Mouse (Mus musculus): ENCODE results near the gene Atp10a.

Gene Atp10a

GRCm38 (mm10) chr7:58736841-58737547, 81.0 kb downstream of the Atp10a start:
- DNase-seq (ENCODE audit: low spot score in 2 of 2), result no peak

- DNase-seq (ENCODE audit: low spot score in 2 of 2), result no peak
Observed at GRCm38 (mm10) chr7:58740196-58740595, 84.2 kb downstream of the Atp10a start.

DNA sequence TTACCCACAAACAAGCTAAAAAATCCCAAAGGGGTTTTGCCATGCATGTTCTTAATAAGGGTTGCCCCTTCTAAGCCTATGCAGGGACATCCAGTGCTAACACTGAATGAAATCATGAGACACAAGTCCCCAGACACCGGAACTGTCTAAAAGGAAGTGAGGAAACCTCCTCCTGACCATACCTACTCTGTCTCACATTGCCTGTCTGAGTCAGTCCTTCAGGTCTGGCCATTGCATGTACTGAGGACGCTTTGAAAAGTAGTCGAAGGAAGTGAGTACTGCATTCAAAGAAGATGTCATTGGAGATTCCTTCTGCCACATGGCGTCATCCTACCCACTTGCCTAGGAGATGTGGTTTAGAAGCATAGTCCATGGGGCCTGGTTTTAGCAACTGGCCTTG, 84.9 kb downstream of the Atp10a start:
- DNase-seq (ENCODE audit: low spot score in 2 of 2), result no peak

DNA sequence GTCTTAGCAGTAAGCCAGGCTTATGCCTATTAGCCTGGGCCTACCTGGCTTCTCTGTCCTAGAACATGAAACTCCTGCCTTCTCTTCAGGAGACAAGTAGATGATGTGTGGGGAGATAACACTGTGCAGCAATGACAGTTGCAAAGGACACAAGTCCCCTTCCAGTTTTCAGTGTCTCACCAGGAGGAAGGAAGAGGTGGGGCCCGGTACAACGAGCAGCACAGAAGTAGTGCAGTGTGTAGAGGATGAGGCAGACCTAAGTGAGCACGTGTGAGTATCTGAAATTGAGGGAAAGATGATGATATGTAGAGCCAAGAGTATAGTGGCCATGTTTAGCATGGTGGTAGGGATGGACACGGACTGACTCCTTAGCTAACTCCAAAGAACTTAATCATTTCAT, 86.0 kb downstream of the Atp10a start:
- DNase-seq (ENCODE audit: low spot score in 2 of 2), result no peak

- DNase-seq (ENCODE audit: low spot score in 2 of 2), result no peak
Observed at GRCm38 (mm10) chr7:58742648-58743047, 86.7 kb downstream of the Atp10a start.

- DNase-seq (ENCODE audit: low spot score in 2 of 2), result peak in 1 of 2 experiments; percentile 29
Observed at GRCm38 (mm10) chr7:58743362-58744320, 87.7 kb downstream of the Atp10a start.

GRCm38 (mm10) chr7:58746817-58747216, 90.9 kb downstream of the Atp10a start:
- no peak for DNase-seq (ENCODE audit: low spot score in 2 of 2)

- DNase-seq (ENCODE audit: low spot score in 2 of 2), result no peak
Observed at GRCm38 (mm10) chr7:58749904-58750612, 94.1 kb downstream of the Atp10a start.

DNA sequence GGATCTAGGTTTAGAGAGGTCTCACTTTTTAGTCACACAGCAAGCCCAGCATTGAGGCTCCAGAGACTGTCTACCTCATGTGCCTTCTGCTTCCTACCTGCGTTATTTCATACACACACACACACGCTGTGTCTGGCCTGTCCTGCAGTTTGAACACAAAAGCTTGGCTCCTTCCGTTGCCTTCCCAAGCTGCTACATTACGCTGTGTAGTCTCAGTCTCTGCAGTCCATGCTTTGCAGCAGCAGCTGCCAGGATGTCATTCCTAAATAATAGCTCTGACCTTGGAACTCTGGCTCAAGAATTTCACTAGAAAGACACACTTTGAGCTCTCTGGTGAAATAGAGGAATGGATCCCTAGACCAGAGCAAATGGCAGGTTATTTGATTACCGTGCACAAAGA, 96.1 kb downstream of the Atp10a start:
- no peak for DNase-seq (ENCODE audit: low spot score in 2 of 2)

GRCm38 (mm10) chr7:58754076-58754475, 98.1 kb downstream of the Atp10a start:
- DNase-seq (ENCODE audit: low spot score in 2 of 2), result no peak

- no peak for DNase-seq (ENCODE audit: low spot score in 2 of 2)
Observed at GRCm38 (mm10) chr7:58754536-58754935, 98.6 kb downstream of the Atp10a start.

- DNase-seq (ENCODE audit: low spot score in 2 of 2), result no peak
Observed at GRCm38 (mm10) chr7:58755083-58755482, 99.1 kb downstream of the Atp10a start.

DNA sequence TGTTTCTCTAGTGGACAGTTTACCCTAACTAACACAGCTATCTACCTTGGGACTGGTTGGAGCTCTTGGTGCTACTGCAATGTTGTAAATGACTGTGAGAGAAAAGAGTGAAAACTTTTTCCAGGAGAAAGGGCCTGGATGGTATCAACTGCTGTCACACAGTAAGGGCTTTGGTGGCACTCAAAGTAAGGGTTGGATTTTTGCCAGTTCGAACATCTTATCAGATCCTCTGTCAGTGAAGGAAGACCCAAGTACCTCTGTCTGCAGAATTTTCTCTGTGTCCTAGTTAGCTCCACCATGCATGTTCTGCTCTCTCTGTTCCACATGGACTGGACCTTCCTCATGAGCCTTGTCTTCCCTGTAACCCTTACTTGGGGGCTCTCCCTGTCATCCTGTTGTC, 99.9 kb downstream of the Atp10a start:
- DNase-seq (ENCODE audit: low spot score in 2 of 2), result no peak

DNA sequence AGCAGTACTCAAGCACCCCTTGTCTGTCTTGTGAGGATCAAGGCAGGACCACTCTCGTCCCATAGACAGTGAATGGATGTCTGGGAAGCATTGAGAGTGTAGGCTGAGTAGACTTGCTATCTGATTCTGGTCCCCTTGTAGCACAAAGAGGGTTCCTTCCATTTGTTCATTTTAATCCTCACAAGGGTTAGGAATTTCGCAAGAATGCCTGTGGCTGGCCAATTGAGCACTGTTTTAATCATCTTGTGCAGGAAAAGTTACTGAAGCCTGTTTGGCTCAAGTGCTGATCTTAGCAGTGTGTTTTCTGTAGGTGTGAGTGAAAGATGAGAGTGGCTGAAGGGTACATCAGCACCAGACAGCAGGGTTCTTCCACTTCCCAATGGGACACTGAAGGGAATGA, 101.4 kb downstream of the Atp10a start:
- no peak for DNase-seq (ENCODE audit: low spot score in 2 of 2)

- DNase-seq (ENCODE audit: low spot score in 2 of 2), result no peak
Observed at GRCm38 (mm10) chr7:58758396-58758795, 102.4 kb downstream of the Atp10a start.

- no peak for DNase-seq (ENCODE audit: low spot score in 2 of 2)
Observed at GRCm38 (mm10) chr7:58759265-58759664, 103.3 kb downstream of the Atp10a start.

DNA sequence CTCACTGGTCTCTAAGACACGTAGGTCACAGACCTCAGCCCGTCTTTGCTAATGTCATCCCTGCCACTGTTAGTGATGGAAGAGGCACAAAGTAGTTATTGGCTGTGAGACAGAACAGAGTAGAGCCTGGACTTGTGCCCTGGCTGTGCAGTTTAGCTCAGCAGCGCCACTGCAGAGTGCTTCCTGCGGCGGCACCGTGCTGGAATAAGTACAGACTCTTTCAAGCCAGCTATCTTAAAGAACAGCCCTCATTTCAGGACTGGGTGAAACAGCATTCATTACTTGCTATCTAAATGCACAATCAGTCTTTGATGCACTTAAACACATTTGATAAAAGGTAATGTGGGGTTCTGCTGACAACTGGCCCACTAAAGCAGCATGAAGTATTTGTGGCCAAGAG, 111.3 kb downstream of the Atp10a start:
- DNase-seq (ENCODE audit: low spot score in 2 of 2), result peak in 1 of 2 experiments; percentile 64

DNA sequence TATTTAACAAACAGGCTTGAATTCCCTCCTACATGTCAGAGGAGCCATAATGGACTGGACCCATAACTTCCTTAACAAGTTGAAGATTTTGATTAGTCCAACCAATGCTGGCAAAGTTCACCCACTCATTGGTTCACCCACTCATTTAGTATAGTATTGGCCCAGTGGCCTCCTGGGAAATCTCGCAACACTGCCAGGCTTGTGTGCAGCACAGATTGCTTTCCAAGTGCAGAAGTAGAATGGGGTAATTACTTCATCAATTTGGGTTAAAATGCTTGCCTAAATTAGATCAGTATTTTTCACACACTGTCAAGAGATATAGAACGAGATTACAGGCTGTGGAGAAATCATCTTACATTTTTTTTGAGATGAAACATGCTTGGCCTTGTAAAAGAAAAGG, 112.3 kb downstream of the Atp10a start:
- DNase-seq (ENCODE audit: low spot score in 2 of 2), result no peak

- no peak for DNase-seq (ENCODE audit: low spot score in 2 of 2)
Observed at GRCm38 (mm10) chr7:58770254-58770653, 114.3 kb downstream of the Atp10a start.

GRCm38 (mm10) chr7:58772048-58772690, 116.2 kb downstream of the Atp10a start:
- peak in 1 of 2 experiments; percentile 32 for DNase-seq (ENCODE audit: low spot score in 2 of 2)

GRCm38 (mm10) chr7:58779146-58779545, 123.2 kb downstream of the Atp10a start:
- no peak for DNase-seq (ENCODE audit: low spot score in 2 of 2)

DNA sequence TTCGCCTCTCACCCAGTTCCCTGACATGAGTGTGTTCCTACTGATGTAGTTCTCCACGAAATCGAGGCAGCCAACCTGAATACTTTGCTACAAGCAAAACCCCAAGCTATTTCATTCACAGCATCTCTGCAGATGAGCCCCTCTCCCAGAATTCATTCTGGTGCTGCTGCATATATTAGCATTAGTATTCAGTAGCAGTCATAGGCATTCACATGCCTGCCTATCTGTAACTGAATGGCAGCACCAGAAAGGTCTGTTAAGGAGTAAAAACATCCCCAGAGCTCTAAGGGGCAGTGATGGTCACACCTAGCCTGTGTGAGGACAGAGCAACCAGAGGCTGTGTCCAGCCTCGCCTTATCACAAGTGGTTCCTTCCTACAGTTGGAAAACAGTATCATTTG, 131.0 kb downstream of the Atp10a start:
- DNase-seq (ENCODE audit: low spot score in 2 of 2), result no peak

All from frontal cortex, postnatal 36 days (tissue).